Mouse (Mus musculus) lung, embryonic 15.5 days (tissue): Measurements from ENCODE around the gene Lck. TPM values are rescaled to one million over a fixed set of nuclear protein-coding genes. Genes with fewer than 3 reads are reported as not detected.
"Not testable (repeated sequence)": the region's sequence is repeated elsewhere in the genome, so short reads cannot be mapped to it uniquely, and the experiment has no call there.

ENCODE experiments used
- ATAC-seq: fragments of 200-750 bp; cut with Nextera tagmentation; 2 replicates; pipeline ENCODE4 v1.8.0; 2017; ENCODE audit warnings: moderate number of reproducible peaks, borderline replicate concordance; ENCODE audit not compliant: low FRiP score, low TSS enrichment; ENCODE audit errors: extremely low read depth
- H3K27ac ChIP-seq: fragments of 300-500 bp; sonication (generic); 2 replicates; pipeline ENCODE4 v1.5.1; 2015; ENCODE audit warnings: moderate library complexity, mild to moderate bottlenecking, inconsistent platforms
- H3K27me3 ChIP-seq: fragments of 300-500 bp; sonication (generic); 2 replicates; pipeline ENCODE4 v1.6.1; 2015; ENCODE audit warnings: inconsistent platforms
- H3K36me3 ChIP-seq: fragments of 300-500 bp; sonication (generic); 2 replicates; pipeline ENCODE4 v1.6.1; 2015; ENCODE audit warnings: inconsistent platforms
- H3K4me1 ChIP-seq: fragments of 300-500 bp; sonication (generic); 2 replicates; pipeline ENCODE4 v1.6.1; 2015; ENCODE audit warnings: inconsistent platforms
- H3K4me2 ChIP-seq: fragments of 300-500 bp; sonication (generic); 2 replicates; pipeline ENCODE4 v1.6.1; 2015; ENCODE audit warnings: inconsistent platforms, mild to moderate bottlenecking, moderate library complexity
- H3K4me3 ChIP-seq: fragments of 300-500 bp; sonication (generic); 2 replicates; pipeline ENCODE4 v1.5.1; 2015; ENCODE audit warnings: mild to moderate bottlenecking, inconsistent platforms
- H3K9ac ChIP-seq: fragments of 300-500 bp; sonication (generic); 2 replicates; pipeline ENCODE4 v1.6.1; 2015; ENCODE audit warnings: inconsistent platforms
- H3K9me3 ChIP-seq: fragments of 300-500 bp; sonication (generic); 2 replicates; pipeline ENCODE4 v1.6.1; 2016; ENCODE audit warnings: inconsistent platforms
- WGBS: fragments of 180-500 bp; shearing (Covaris S2); methylation state at CpG from one replicate; pipeline ENCODE4 v1.1.7; 2015; 5-methylcytosine and 5-hydroxymethylcytosine counted together
- polyA plus RNA-seq: library from polyadenylated mRNA; unstranded; fragments of >200 nt; fragmentation: Nextera tagmentation; extraction: Ambion mirVana; gene quantifications from 2 replicates; pipeline ENCODE4 v1.2.1, GENCODE M21; 2015

The Lck gene
- polyA plus RNA-seq, 1 experiment from 2014 or later = 24.9 TPM

GRCm38 (mm10) chr4:129547631-129548030, 25.8 kb downstream of the Lck start:
- H3K4me3 ChIP-seq, H3K9me3 ChIP-seq, H3K4me1 ChIP-seq, H3K27me3 ChIP-seq, ATAC-seq, H3K27ac ChIP-seq, H3K4me2 ChIP-seq, H3K36me3 ChIP-seq, H3K9ac ChIP-seq: not testable (repeated sequence)
- 88% methylated on average over 4 of the region's 4 CpGs for WGBS

- Histone ChIP-seq H3K27me3 (no peaks in the 10 kb centered on the region), H3K4me1 (peaks cover 17% of the 10 kb centered on the region), H3K4me2 (no peak overlapping the region), H3K36me3 (no peaks in the 10 kb centered on the region), H3K4me3 (no peak overlapping the region), H3K27ac (no peak overlapping the region), H3K9me3 (no peaks in the 10 kb centered on the region), H3K9ac (no peak overlapping the region)
- 87% methylated on average over 4 of the region's 4 CpGs for WGBS
- ATAC-seq = no peak
Measured at GRCm38 (mm10) chr4:129544106-129544505, 29.3 kb downstream of the Lck start.

- no peaks in the 10 kb centered on the region for H3K27me3 ChIP-seq
- WGBS = under 1% methylated on average over 34 of the region's 46 CpGs
- H3K4me1 ChIP-seq = peaks cover 17% of the 10 kb centered on the region
- peak; percentile 100 for ATAC-seq
- peak within 1 kb of the TSS; percentile 91 for H3K9ac ChIP-seq
- H3K27ac ChIP-seq = peak within 1 kb of the TSS; percentile 79
- H3K9me3 ChIP-seq = no peaks in the 10 kb centered on the region
- peak within 1 kb of the TSS; percentile 78 for H3K4me2 ChIP-seq
- peaks cover 12% of the 10 kb centered on the region for H3K36me3 ChIP-seq
- H3K4me3 ChIP-seq = peak within 1 kb of the TSS; percentile 96
Measured at GRCm38 (mm10) chr4:129542592-129543141, 30.8 kb downstream of the Lck start, which contains the start of gene Hdac1. Gene Hdac1, minus strand, starts transcription at chr4:129542713.

GRCm38 (mm10) chr4:129541868-129542591, 31.4 kb downstream of the Lck start:
- ATAC-seq = no peak
- no peaks in the 10 kb centered on the region for H3K9me3 ChIP-seq
- under 1% methylated on average over 30 of the region's 30 CpGs for WGBS
- peaks cover 17% of the 10 kb centered on the region for H3K4me1 ChIP-seq
- H3K9ac ChIP-seq = peak overlapping the region; percentile 91
- peaks cover 14% of the 10 kb centered on the region for H3K36me3 ChIP-seq
- peak overlapping the region; percentile 78 for H3K4me2 ChIP-seq
- no peaks in the 10 kb centered on the region for H3K27me3 ChIP-seq
- H3K4me3 ChIP-seq = peak overlapping the region; percentile 96
- H3K27ac ChIP-seq = peak overlapping the region; percentile 79

GRCm38 (mm10) chr4:129540012-129540411, 33.4 kb downstream of the Lck start:
- Histone ChIP-seq H3K9ac (no peak overlapping the region), H3K36me3 (peaks cover 26% of the 10 kb centered on the region), H3K4me3 (no peak overlapping the region), H3K4me1 (peaks cover 17% of the 10 kb centered on the region), H3K27me3 (no peaks in the 10 kb centered on the region), H3K4me2 (no peak overlapping the region), H3K27ac (no peak overlapping the region), H3K9me3 (no peaks in the 10 kb centered on the region)
- ATAC-seq = no peak
- 89% methylated on average over 6 of the region's 6 CpGs for WGBS

- not testable (repeated sequence) for H3K27ac ChIP-seq, H3K4me3 ChIP-seq, H3K9me3 ChIP-seq, H3K27me3 ChIP-seq, H3K4me2 ChIP-seq, H3K9ac ChIP-seq, H3K4me1 ChIP-seq, ATAC-seq
- 93% methylated on average over 6 of the region's 6 CpGs for WGBS
- peaks cover 77% of the 10 kb centered on the region for H3K36me3 ChIP-seq
Measured at GRCm38 (mm10) chr4:129528901-129529300, 44.5 kb downstream of the Lck start.

GRCm38 (mm10) chr4:129525889-129526288, 47.6 kb downstream of the Lck start:
- no peak for ATAC-seq
- Histone ChIP-seq H3K36me3 (peaks cover 83% of the 10 kb centered on the region), H3K9ac (no peak overlapping the region), H3K4me3 (no peak overlapping the region), H3K9me3 (no peaks in the 10 kb centered on the region), H3K27me3 (no peaks in the 10 kb centered on the region), H3K4me2 (no peak overlapping the region), H3K4me1 (no peaks in the 10 kb centered on the region), H3K27ac (no peak overlapping the region)
- WGBS = 82% methylated on average over 3 of the region's 3 CpGs

GRCm38 (mm10) chr4:129525338-129525737, 48.1 kb downstream of the Lck start:
- Histone ChIP-seq H3K27ac (no peak overlapping the region), H3K9ac (no peak overlapping the region), H3K9me3 (no peaks in the 10 kb centered on the region), H3K27me3 (no peaks in the 10 kb centered on the region), H3K4me1 (no peaks in the 10 kb centered on the region), H3K4me3 (no peak overlapping the region), H3K36me3 (peaks cover 85% of the 10 kb centered on the region), H3K4me2 (no peak overlapping the region)
- WGBS = 91% methylated on average over 5 of the region's 5 CpGs
- ATAC-seq = no peak

GRCm38 (mm10) chr4:129518519-129518918, 54.9 kb downstream of the Lck start:
- no peaks in the 10 kb centered on the region for H3K27me3 ChIP-seq
- WGBS = 85% methylated on average over 8 of the region's 8 CpGs
- H3K4me1 ChIP-seq = peaks cover 25% of the 10 kb centered on the region
- no peak overlapping the region for H3K4me2 ChIP-seq
- H3K9ac ChIP-seq = no peak overlapping the region
- no peak overlapping the region for H3K27ac ChIP-seq
- no peak for ATAC-seq
- peaks cover 68% of the 10 kb centered on the region for H3K36me3 ChIP-seq
- H3K9me3 ChIP-seq = no peaks in the 10 kb centered on the region
- H3K4me3 ChIP-seq = no peak overlapping the region

GRCm38 (mm10) chr4:129516925-129517324, 56.5 kb downstream of the Lck start:
- Histone ChIP-seq H3K9me3 (no peaks in the 10 kb centered on the region), H3K9ac (no peak overlapping the region), H3K4me2 (peak overlapping the region; percentile 23; the same call in 1 of the 2 replicates), H3K27me3 (no peaks in the 10 kb centered on the region), H3K4me1 (peaks cover 33% of the 10 kb centered on the region), H3K27ac (peak overlapping the region; percentile 79), H3K36me3 (peaks cover 53% of the 10 kb centered on the region), H3K4me3 (no peak overlapping the region)
- ATAC-seq = no peak
- 27% methylated on average over 2 of the region's 2 CpGs for WGBS

- WGBS = 0% methylated on average over 35 of the region's 35 CpGs
- Histone ChIP-seq H3K27ac (peak overlapping the region; percentile 95), H3K4me3 (peak overlapping the region; percentile 95), H3K9ac (peak overlapping the region; percentile 99), H3K36me3 (peaks cover 31% of the 10 kb centered on the region), H3K9me3 (no peaks in the 10 kb centered on the region), H3K4me1 (peaks cover 53% of the 10 kb centered on the region), H3K4me2 (peak overlapping the region; percentile 80), H3K27me3 (no peaks in the 10 kb centered on the region)
- ATAC-seq = peak; percentile 50
Measured at GRCm38 (mm10) chr4:129514300-129514898, 59.0 kb downstream of the Lck start.

GRCm38 (mm10) chr4:129513891-129514290, 59.5 kb downstream of the Lck start:
- 1% methylated on average over 37 of the region's 57 CpGs for WGBS
- Histone ChIP-seq H3K9me3 (no peaks in the 10 kb centered on the region), H3K4me1 (peaks cover 58% of the 10 kb centered on the region), H3K36me3 (peaks cover 31% of the 10 kb centered on the region), H3K9ac (peak overlapping the region; percentile 99), H3K4me3 (peak overlapping the region; percentile 95), H3K4me2 (peak overlapping the region; percentile 80), H3K27ac (peak overlapping the region; percentile 95), H3K27me3 (no peaks in the 10 kb centered on the region)
- peak; percentile 17 for ATAC-seq
